Mouse (Mus musculus) intestine, embryonic 16.5 days (tissue): ENCODE measurements around the gene Dcun1d2. TPM values are rescaled to one million over a fixed set of nuclear protein-coding genes. Genes with fewer than 3 reads are reported as not detected.
A peak's percentile ranks its signal among the peaks of the same experiment; 100 is the strongest.
"Not testable (repeated sequence)": the region's sequence is repeated elsewhere in the genome, so short reads cannot be mapped to it uniquely, and the experiment has no call there.

Source experiments
- ATAC-seq: fragments of 200-750 bp; cut with Nextera tagmentation; 2 replicates; pipeline ENCODE4 v1.8.0; 2017; ENCODE audit warnings: moderate TSS enrichment, moderate library complexity
- H3K27ac ChIP-seq: fragments of 300-500 bp; sonication (generic); 2 replicates; pipeline ENCODE4 v1.5.1; 2014; ENCODE audit warnings: mild to moderate bottlenecking, low read length
- H3K27me3 ChIP-seq: fragments of 300-500 bp; sonication (generic); replicated peaks from 2 replicates; pipeline ENCODE4 v1.6.1; 2014; ENCODE audit warnings: low read length, control low read depth, mixed read lengths; ENCODE audit not compliant: control insufficient read depth, insufficient read depth
- H3K36me3 ChIP-seq: fragments of 300-500 bp; sonication (generic); 2 replicates; pipeline ENCODE4 v1.6.1; 2014; ENCODE audit warnings: low read length, control low read depth; ENCODE audit not compliant: control insufficient read depth, insufficient read depth
- H3K4me1 ChIP-seq: fragments of 300-500 bp; sonication (generic); 2 replicates; pipeline ENCODE4 v1.6.1; 2014; ENCODE audit warnings: low read length, control low read depth, mixed read lengths; ENCODE audit not compliant: control insufficient read depth, insufficient read depth
- H3K4me2 ChIP-seq: fragments of 300-500 bp; sonication (generic); 2 replicates; pipeline ENCODE4 v1.6.1; 2014; ENCODE audit warnings: low read depth, low read length, control low read depth
- H3K4me3 ChIP-seq: fragments of 300-500 bp; sonication (generic); 2 replicates; pipeline ENCODE4 v1.5.1; 2014; ENCODE audit warnings: mild to moderate bottlenecking, low read length
- H3K9ac ChIP-seq: fragments of 300-500 bp; sonication (generic); 2 replicates; pipeline ENCODE4 v1.6.1; 2014; ENCODE audit warnings: low read depth, low read length
- H3K9me3 ChIP-seq: fragments of 300-500 bp; sonication (generic); 2 replicates; pipeline ENCODE4 v1.6.1; 2016; ENCODE audit warnings: low read length, control low read depth; ENCODE audit not compliant: control insufficient read depth
- WGBS: fragments of 180-500 bp; shearing (Covaris S2); extraction: QIAGEN DNeasy Blood & Tissue Kit; methylation state at CpG from one replicate; pipeline ENCODE4 v1.1.7; 2014; 5-methylcytosine and 5-hydroxymethylcytosine counted together
- polyA plus RNA-seq: library from polyadenylated mRNA; unstranded; fragments of >200 nt; fragmentation: Nextera tagmentation; extraction: Ambion mirVana; gene quantifications from 2 replicates; pipeline ENCODE4 v1.2.1, GENCODE M21; 2015

The Dcun1d2 gene
- polyA plus RNA-seq, result 16.9 and 17.7 TPM in 2 replicates

GRCm38 (mm10) chr8:13287692-13288623 is at the start of gene Dcun1d2, which contains the start of gene Tmco3:
Dcun1d2 (minus strand) TSS chr8:13288131.
Tmco3 (plus strand) TSS chr8:13288190.
- under 1% methylated on average over 79 of the region's 79 CpGs for WGBS
- Histone ChIP-seq H3K36me3 (no peaks in the 10 kb centered on the region), H3K9ac (peak within 1 kb of the TSS; percentile 88), H3K4me2 (peak within 1 kb of the TSS; percentile 72), H3K27ac (peak within 1 kb of the TSS; percentile 96), H3K27me3 (no peaks in the 10 kb centered on the region), H3K4me1 (peaks cover 3% of the 10 kb centered on the region; the same call in 1 of the 2 replicates), H3K9me3 (no peaks in the 10 kb centered on the region), H3K4me3 (peak within 1 kb of the TSS; percentile 80)
- peak; percentile 96 for ATAC-seq

DNA sequence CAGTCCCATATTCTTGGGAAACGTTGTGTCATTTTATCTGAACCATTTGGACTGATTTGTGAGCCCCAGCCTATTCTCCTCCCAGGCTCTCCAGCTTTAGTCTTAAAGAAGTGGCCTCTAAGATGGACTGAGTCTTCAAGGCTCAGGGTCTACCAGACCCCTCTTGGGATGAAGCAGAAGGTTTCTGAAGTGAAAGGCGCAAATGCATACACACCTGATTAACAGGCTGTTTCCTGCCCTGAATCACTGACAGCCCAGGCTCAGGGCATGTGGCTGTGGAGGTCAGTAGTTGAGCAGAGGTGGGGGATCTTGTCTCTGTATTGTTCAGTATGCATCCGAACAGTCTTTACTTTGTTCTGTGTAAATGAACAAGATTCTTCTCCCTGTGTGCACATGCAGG is 49.7 kb upstream of the Dcun1d2 start:
- peak overlapping the region; percentile 72; the same call in 1 of the 2 replicates for H3K4me2 ChIP-seq

GRCm38 (mm10) chr8:13337245-13337644 is 49.3 kb upstream of the Dcun1d2 start:
- 70% methylated on average over 6 of the region's 6 CpGs for WGBS
- H3K4me2 ChIP-seq, H3K36me3 ChIP-seq, H3K27ac ChIP-seq, H3K4me3 ChIP-seq, H3K9ac ChIP-seq, H3K27me3 ChIP-seq, H3K9me3 ChIP-seq, ATAC-seq: not testable (repeated sequence)
- peaks cover 17% of the 10 kb centered on the region for H3K4me1 ChIP-seq

More for the DNA sequence above, 49.7 kb upstream of the Dcun1d2 start:
- peaks cover 17% of the 10 kb centered on the region for H3K4me1 ChIP-seq
- no peaks in the 10 kb centered on the region for H3K9me3 ChIP-seq
- ATAC-seq, result 0 out of 2 replicates have a peak, but pooled peaks have one; percentile 1
- WGBS, result 62% methylated on average over 3 of the region's 3 CpGs
- H3K27ac ChIP-seq, result no peak overlapping the region
- H3K27me3 ChIP-seq, result no peaks in the 10 kb centered on the region
- H3K9ac ChIP-seq, result peak overlapping the region; percentile 43; the same call in 1 of the 2 replicates
- no peak overlapping the region for H3K4me3 ChIP-seq
- peaks cover 2% of the 10 kb centered on the region; the same call in 1 of the 2 replicates for H3K36me3 ChIP-seq

DNA sequence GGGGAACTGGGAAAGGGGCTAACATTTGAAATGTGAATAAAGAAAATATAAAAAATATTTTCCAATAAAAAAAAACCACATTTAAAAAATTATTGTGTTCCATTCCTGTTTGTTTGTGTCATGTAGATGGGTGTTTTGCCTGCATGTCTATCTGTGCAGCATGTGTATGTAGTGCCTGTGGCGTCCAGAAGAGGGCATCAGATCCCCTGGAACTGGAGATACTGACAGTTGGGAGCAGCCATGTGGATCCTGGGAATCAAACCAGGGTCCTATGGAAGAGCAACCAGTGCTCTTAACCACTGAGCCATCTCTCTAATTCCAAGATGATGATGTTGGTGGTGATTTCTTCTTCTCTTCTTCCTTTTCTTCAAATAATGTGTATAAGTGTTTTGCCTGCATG is 46.7 kb upstream of the Dcun1d2 start:
- no peak overlapping the region for H3K4me2 ChIP-seq
- H3K36me3 ChIP-seq, result no peaks in the 10 kb centered on the region
- no peak for ATAC-seq
- H3K4me3 ChIP-seq, result no peak overlapping the region
- H3K4me1 ChIP-seq, result peaks cover 7% of the 10 kb centered on the region
- H3K27me3 ChIP-seq, result no peaks in the 10 kb centered on the region
- H3K27ac ChIP-seq, result no peak overlapping the region
- H3K9ac ChIP-seq, result no peak overlapping the region
- WGBS, result 53% methylated on average over 1 of the region's 1 CpGs
- H3K9me3 ChIP-seq, result no peaks in the 10 kb centered on the region

DNA sequence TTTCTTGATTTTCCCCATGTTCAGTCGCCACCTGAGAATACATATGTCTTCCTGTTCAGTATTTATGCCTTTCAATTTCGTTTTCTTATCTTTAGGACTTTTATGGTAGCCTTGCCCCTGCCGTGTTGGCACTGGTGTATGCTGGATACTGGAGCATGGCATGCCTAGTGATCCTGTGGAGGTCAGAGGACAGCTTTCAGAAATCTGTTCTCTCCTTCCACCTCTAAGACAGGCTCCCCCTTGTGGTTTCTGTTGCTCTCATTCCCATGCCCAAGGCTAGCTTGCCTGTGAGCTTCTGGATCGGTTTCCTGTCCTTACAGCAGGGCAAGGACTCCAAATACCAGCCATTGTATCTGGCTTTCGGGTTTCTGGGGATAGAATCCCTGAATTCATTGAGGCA is 38.7 kb upstream of the Dcun1d2 start:
- no peak overlapping the region for H3K4me3 ChIP-seq
- H3K9me3 ChIP-seq, result no peaks in the 10 kb centered on the region
- peak overlapping the region; percentile 48; the same call in 1 of the 2 replicates for H3K9ac ChIP-seq
- no peaks in the 10 kb centered on the region for H3K36me3 ChIP-seq
- no peak overlapping the region for H3K4me2 ChIP-seq
- WGBS, result 31% methylated on average over 5 of the region's 5 CpGs
- H3K4me1 ChIP-seq, result no peaks in the 10 kb centered on the region; the same call in 1 of the 2 replicates
- peak; percentile 87 for ATAC-seq
- no peaks in the 10 kb centered on the region for H3K27me3 ChIP-seq
- H3K27ac ChIP-seq, result peak overlapping the region; percentile 48; the same call in 1 of the 2 replicates

DNA sequence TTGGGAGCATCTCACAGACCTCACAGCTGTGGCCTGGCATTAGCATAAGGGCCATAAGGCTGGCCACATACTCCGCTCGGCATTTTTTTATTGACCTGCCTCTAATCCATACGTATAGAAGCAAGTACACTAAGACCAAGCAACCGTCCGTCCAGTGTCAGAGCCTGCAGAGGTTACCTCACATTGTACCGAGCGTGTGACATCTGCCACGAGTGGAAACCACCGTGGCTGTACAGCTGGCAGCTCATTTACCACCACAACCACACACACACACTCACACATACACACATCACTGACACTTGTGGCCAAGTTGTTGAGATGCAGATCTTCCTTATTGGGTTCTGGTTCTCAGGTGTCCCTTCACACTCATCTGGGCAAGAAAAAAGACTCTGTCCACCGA is 28.7 kb upstream of the Dcun1d2 start:
- WGBS, result 87% methylated on average over 10 of the region's 10 CpGs
- Histone ChIP-seq H3K4me1 (no peaks in the 10 kb centered on the region), H3K4me3 (no peak overlapping the region), H3K9me3 (no peaks in the 10 kb centered on the region), H3K9ac (no peak overlapping the region), H3K4me2 (no peak overlapping the region), H3K36me3 (0 out of 2 replicates have a peak, but pooled peaks cover 3% of the 10 kb centered on the region), H3K27ac (no peak overlapping the region), H3K27me3 (no peaks in the 10 kb centered on the region)
- ATAC-seq, result no peak

GRCm38 (mm10) chr8:13314922-13315321 is 27.0 kb upstream of the Dcun1d2 start:
- H3K36me3 ChIP-seq, result 0 out of 2 replicates have a peak, but pooled peaks cover 3% of the 10 kb centered on the region
- no peak overlapping the region for H3K27ac ChIP-seq
- H3K4me1 ChIP-seq, result no peaks in the 10 kb centered on the region
- H3K27me3 ChIP-seq, result no peaks in the 10 kb centered on the region
- no peak overlapping the region for H3K4me3 ChIP-seq
- WGBS, result 86% methylated on average over 3 of the region's 3 CpGs
- no peak overlapping the region for H3K9ac ChIP-seq
- H3K4me2 ChIP-seq, result no peak overlapping the region
- no peak for ATAC-seq
- H3K9me3 ChIP-seq, result no peaks in the 10 kb centered on the region

DNA sequence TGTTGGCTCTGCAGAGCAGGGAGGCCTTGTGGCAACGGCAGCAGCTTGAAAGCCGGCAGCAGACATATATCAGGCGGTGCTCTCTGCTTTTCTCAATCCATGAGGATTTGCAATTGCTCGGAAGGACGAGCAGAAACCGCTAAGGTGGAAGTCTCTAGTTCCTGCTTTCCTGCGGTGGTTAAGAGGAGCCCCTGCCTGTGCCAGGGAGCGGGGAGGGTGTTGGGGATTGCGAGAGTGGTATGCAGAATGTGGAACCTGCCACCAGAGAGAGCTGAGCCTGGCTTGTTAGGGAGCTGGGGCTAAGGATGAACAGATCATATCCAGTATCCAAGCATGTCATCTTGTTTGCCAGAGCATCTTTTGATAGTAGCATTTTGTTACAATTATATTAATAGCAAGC is 19.0 kb upstream of the Dcun1d2 start:
- Histone ChIP-seq H3K27ac (no peak overlapping the region), H3K9me3 (no peaks in the 10 kb centered on the region), H3K4me2 (no peak overlapping the region), H3K36me3 (no peaks in the 10 kb centered on the region), H3K4me3 (no peak overlapping the region), H3K9ac (no peak overlapping the region), H3K4me1 (no peaks in the 10 kb centered on the region), H3K27me3 (no peaks in the 10 kb centered on the region)
- no peak for ATAC-seq
- WGBS, result 80% methylated on average over 9 of the region's 9 CpGs

- Histone ChIP-seq H3K4me2 (no peak overlapping the region), H3K9ac (no peak overlapping the region), H3K9me3 (no peaks in the 10 kb centered on the region), H3K4me3 (no peak overlapping the region), H3K4me1 (no peaks in the 10 kb centered on the region), H3K36me3 (no peaks in the 10 kb centered on the region), H3K27me3 (no peaks in the 10 kb centered on the region), H3K27ac (no peak overlapping the region)
- WGBS, result 76% methylated on average over 7 of the region's 7 CpGs
- no peak for ATAC-seq
Measured at GRCm38 (mm10) chr8:13306309-13306909, 18.5 kb upstream of the Dcun1d2 start.
